Comparison of ENCODE assay signal across 8 mouse cellular contexts in the genomic region with DNA sequence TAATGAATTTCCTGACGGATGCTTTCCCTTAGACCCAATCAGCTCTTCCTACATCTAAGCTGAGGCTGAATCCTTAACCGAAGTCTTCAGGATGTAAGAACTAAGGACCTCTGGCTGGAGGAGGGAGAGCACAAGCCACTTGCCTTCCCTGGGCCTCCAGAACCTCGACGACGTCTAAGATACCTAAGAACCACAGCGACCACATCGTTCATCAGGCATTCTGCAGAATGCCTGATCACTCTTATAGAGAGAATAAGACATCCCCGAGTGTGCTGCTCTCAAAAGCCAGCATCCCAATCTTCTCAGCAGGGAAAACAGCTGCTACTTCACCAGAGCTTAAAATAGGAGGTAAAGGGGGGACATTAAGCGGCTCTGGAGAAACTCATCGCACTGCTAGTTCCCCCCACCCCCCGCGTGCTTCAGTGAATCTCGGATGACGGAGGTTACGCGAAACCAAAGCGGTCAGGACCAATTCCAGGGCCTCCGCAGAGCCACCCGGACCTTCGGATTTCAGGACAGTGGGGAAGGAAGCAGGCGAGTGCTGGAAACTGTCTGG. TPM values are rescaled to one million over a fixed set of nuclear protein-coding genes. Genes with fewer than 3 reads are reported as not detected.
DNase-seq lines count a peak whose midpoint lies in the region; ATAC-seq and TF ChIP-seq lines count a peak whose summit lies in the region.

No protein-coding gene starts in this region.

- DNase-seq in gastrocnemius, postnatal 10 days = peak; percentile 31
- no peak for DNase-seq in gastrocnemius, postnatal 14 days
- DNase-seq in spleen, adult 2 months (ENCODE audit: low read depth in 1 of 2, low spot score in 2 of 2) = no peak
- no peak for DNase-seq in spleen, postnatal 4 days (ENCODE audit: low spot score in 2 of 2)
- peak; percentile 42 for DNase-seq in limb, embryonic 10.5 days (ENCODE audit: low spot score)
- DNase-seq in layer of hippocampus, adult 8-10 months (ENCODE audit: low spot score in 2 of 2) = no peak

- H3K4me3 ChIP-seq in spleen, adult 2 months (ENCODE audit: extremely low read depth, insufficient read depth, insufficient read length) = peak overlapping the region; percentile 81
- peak overlapping the region; percentile 86 for H3K4me3 ChIP-seq in embryonic facial prominence, embryonic 13.5 days
- H3K4me3 ChIP-seq in limb, embryonic 10.5 days = peak overlapping the region; percentile 90
- H3K4me3 ChIP-seq in midbrain, embryonic 16.5 days (ENCODE audit: low read depth, low read length) = peak overlapping the region; percentile 80

- peaks cover 6% of the 10 kb centered on the region; the same call in 1 of the 2 replicates for H3K4me1 ChIP-seq in spleen, adult 2 months (ENCODE audit: control insufficient read depth, insufficient read depth, insufficient read length)
- H3K4me1 ChIP-seq in embryonic facial prominence, embryonic 13.5 days = peaks cover 14% of the 10 kb centered on the region
- H3K4me1 ChIP-seq in limb, embryonic 10.5 days = peaks cover 29% of the 10 kb centered on the region
- peaks cover 19% of the 10 kb centered on the region for H3K4me1 ChIP-seq in midbrain, embryonic 16.5 days (ENCODE audit: control insufficient read depth, insufficient read depth, low read length)

- peak overlapping the region; percentile 91 for H3K27ac ChIP-seq in spleen, adult 2 months (ENCODE audit: insufficient read depth, low read length)
- H3K27ac ChIP-seq in embryonic facial prominence, embryonic 13.5 days = peak overlapping the region; percentile 96
- H3K27ac ChIP-seq in limb, embryonic 10.5 days = peak overlapping the region; percentile 94
- peak overlapping the region; percentile 90 for H3K27ac ChIP-seq in midbrain, embryonic 16.5 days (ENCODE audit: low read length)

- TF ChIP-seq CTCF in spleen, adult 2 months (IDR thresholded peaks at IDR 0.05; ENCODE audit: extremely low read depth, insufficient read depth, insufficient read length, insufficient replicate concordance) = no peak

- TF ChIP-seq POLR2A in spleen, adult 2 months (IDR thresholded peaks at IDR 0.05; ENCODE audit: low read depth, low read length) = no peak

- 1% methylated on average over 21 of the region's 21 CpGs for WGBS in spleen, adult 2 months
- under 1% methylated on average over 21 of the region's 21 CpGs for WGBS in embryonic facial prominence, embryonic 13.5 days
- WGBS in limb, embryonic 10.5 days = 1% methylated on average over 21 of the region's 21 CpGs
- 1% methylated on average over 21 of the region's 21 CpGs for WGBS in midbrain, embryonic 16.5 days

- H3K36me3 ChIP-seq in spleen, adult 2 months (ENCODE audit: control insufficient read depth, insufficient read depth, low read length) = peaks cover 2% of the 10 kb centered on the region; the same call in 1 of the 2 replicates
- H3K36me3 ChIP-seq in embryonic facial prominence, embryonic 13.5 days = no peaks in the 10 kb centered on the region
- H3K36me3 ChIP-seq in limb, embryonic 10.5 days = peaks cover 14% of the 10 kb centered on the region
- no peaks in the 10 kb centered on the region for H3K36me3 ChIP-seq in midbrain, embryonic 16.5 days (ENCODE audit: control insufficient read depth, insufficient read depth, low read length)

- intact Hi-C loops in gastrocnemius, postnatal 14 days (cut with DNase I; ENCODE audit: low total_unique reads) = no loop called here

- no peaks in the 10 kb centered on the region for H3K27me3 ChIP-seq in spleen, adult 2 months (ENCODE audit: control insufficient read depth, insufficient read depth, low read length)
- no peaks in the 10 kb centered on the region for H3K27me3 ChIP-seq in embryonic facial prominence, embryonic 13.5 days
- H3K27me3 ChIP-seq in limb, embryonic 10.5 days (ENCODE audit: low read depth, poor library complexity, severe bottlenecking) = no peaks in the 10 kb centered on the region
- H3K27me3 ChIP-seq in midbrain, embryonic 16.5 days (ENCODE audit: control insufficient read depth, insufficient read depth, low read depth, low read length) = no peaks in the 10 kb centered on the region

- peak overlapping the region; percentile 75 for H3K4me2 ChIP-seq in embryonic facial prominence, embryonic 13.5 days
- H3K4me2 ChIP-seq in midbrain, embryonic 16.5 days (ENCODE audit: low read length) = peak overlapping the region; percentile 77

- ATAC-seq in embryonic facial prominence, embryonic 13.5 days (ENCODE audit: insufficient number of reproducible peaks, insufficient read depth, low FRiP score, low TSS enrichment, low read depth) = no peak
- ATAC-seq in midbrain, embryonic 16.5 days = peak; percentile 1; the same call in 1 of the 2 replicates

- H3K9me3 ChIP-seq in embryonic facial prominence, embryonic 13.5 days = no peaks in the 10 kb centered on the region
- no peaks in the 10 kb centered on the region for H3K9me3 ChIP-seq in limb, embryonic 10.5 days (replicated peaks)
- no peaks in the 10 kb centered on the region for H3K9me3 ChIP-seq in midbrain, embryonic 16.5 days (replicated peaks; ENCODE audit: control insufficient read depth, low read length, poor library complexity, severe bottlenecking)

- H3K9ac ChIP-seq in embryonic facial prominence, embryonic 13.5 days = peak overlapping the region; percentile 87
- peak overlapping the region; percentile 85 for H3K9ac ChIP-seq in midbrain, embryonic 16.5 days (ENCODE audit: low read depth, low read length)

RNA-seq across cellular contexts. Expression of gene Rwdd1, which starts 0.6 kb away (rescaled TPM):
- total RNA-seq in gastrocnemius, postnatal 10 days (2021) = 100 to 1,000 TPM in 1 of 2 experiments, 10 to 100 TPM in 1; 92.7 to 124 TPM
- 100 to 1,000 TPM in 1 of 2 experiments, 10 to 100 TPM in 1; 98.6 to 107 TPM for total RNA-seq in gastrocnemius, postnatal 14 days (2021)
- polyA plus RNA-seq in spleen, adult 2 months (2012; rRNA removed) = 19.3 and 33.1 TPM in 2 replicates
- 149 and 153 TPM in 2 replicates for polyA plus RNA-seq in embryonic facial prominence, embryonic 13.5 days (2015; fragmentation: Nextera tagmentation; extraction: Ambion mirVana)
- 141 and 150 TPM in 2 replicates for polyA plus RNA-seq in limb, embryonic 10.5 days (2016; fragmentation: Nextera tagmentation; extraction: Ambion mirVana)
- 118 and 125 TPM in 2 replicates for polyA plus RNA-seq in midbrain, embryonic 16.5 days (2015; fragmentation: Nextera tagmentation; extraction: Ambion mirVana)
- 100 to 1,000 TPM in 2 of 4 experiments, 10 to 100 TPM in 2; 91.2 to 114 (median 99.7) TPM for total RNA-seq in layer of hippocampus, adult 8-10 months (2022)

RNA-seq across cellular contexts. Expression of gene Trappc3l, which starts 18.6 kb away (rescaled TPM):
- not detected for total RNA-seq in gastrocnemius, postnatal 10 days (2021)
- total RNA-seq in gastrocnemius, postnatal 14 days (2021) = not detected
- polyA plus RNA-seq in spleen, adult 2 months (2012; rRNA removed) = not detected in 2 replicates
- polyA plus RNA-seq in embryonic facial prominence, embryonic 13.5 days (2015; fragmentation: Nextera tagmentation; extraction: Ambion mirVana) = not detected in 2 replicates
- polyA plus RNA-seq in limb, embryonic 10.5 days (2016; fragmentation: Nextera tagmentation; extraction: Ambion mirVana) = not detected in 2 replicates
- polyA plus RNA-seq in midbrain, embryonic 16.5 days (2015; fragmentation: Nextera tagmentation; extraction: Ambion mirVana) = not detected in 2 replicates
- not detected for total RNA-seq in layer of hippocampus, adult 8-10 months (2022)

RNA-seq across cellular contexts. Expression of gene Calhm4, which starts 25.3 kb away (rescaled TPM):
- total RNA-seq in gastrocnemius, postnatal 10 days (2021) = not detected
- not detected for total RNA-seq in gastrocnemius, postnatal 14 days (2021)
- not detected in 2 replicates for polyA plus RNA-seq in spleen, adult 2 months (2012; rRNA removed)
- polyA plus RNA-seq in embryonic facial prominence, embryonic 13.5 days (2015; fragmentation: Nextera tagmentation; extraction: Ambion mirVana) = 0.07 TPM in 1 of 2 replicates, not detected in the other
- polyA plus RNA-seq in limb, embryonic 10.5 days (2016; fragmentation: Nextera tagmentation; extraction: Ambion mirVana) = not detected in 2 replicates
- not detected in 2 replicates for polyA plus RNA-seq in midbrain, embryonic 16.5 days (2015; fragmentation: Nextera tagmentation; extraction: Ambion mirVana)
- under 1 TPM in 1 of 4 experiments, not detected in 3; 0.17 TPM for total RNA-seq in layer of hippocampus, adult 8-10 months (2022)

Comparison
In these comparisons a context has a peak if more than half of its experiments do, and no peak if none do; other contexts are left out.
1. DNase-seq: peak in gastrocnemius, postnatal 10 days (single experiment) and limb, embryonic 10.5 days (single experiment); none in gastrocnemius, postnatal 14 days (single experiment), spleen, adult 2 months (0 of 2), spleen, postnatal 4 days (0 of 2) and layer of hippocampus, adult 8-10 months (0 of 2).
2. Peak in every context shown above with its lines, with median percentiles within 50 percentile points of each other: H3K27ac ChIP-seq and H3K4me3 ChIP-seq.